Mouse (Mus musculus) left cerebral cortex, postnatal 14 days (tissue): ENCODE results near the gene Miga2. TPM values are rescaled to one million over a fixed set of nuclear protein-coding genes. Genes with fewer than 3 reads are reported as not detected.

Source experiments
- DNase-seq, 2 experiments: peaks; one replicate each; pipeline ENCODE4 v3.0.0; 2021 to 2022; ENCODE audit warnings: low spot score in 2 of 2, mixed read lengths in 1 of 2
- intact Hi-C: fragments of 180-260 bp; cut with DNase I; formaldehyde crosslinking; loops from one replicate; pipeline ENCODE4 v1.15.1; 2025
- long read RNA-seq, 2 experiments: library from polyadenylated mRNA; stranded (forward); transcript quantifications; one replicate each; pipeline ENCODE4 v2.0.0; 2021
- total RNA-seq, 2 experiments: library from RNA; stranded (reverse); gene quantifications; 2 replicates each; pipeline ENCODE4 v1.2.3; 2021

Gene Miga2
- 100 to 1,000 TPM; 102 to 110 TPM for total RNA-seq
- long read RNA-seq, experiment 1, transcript Miga2-201 (16 exons, 3,381 nt) = major isoform, 44 of 100 reads
- long read RNA-seq, experiment 1, partial matches to known transcripts = 19 of 100 reads
- long read RNA-seq, experiment 1, other reads (novel, unspliced or antisense) = 31 of 100 reads
- long read RNA-seq, experiment 2, transcript Miga2-201 (16 exons, 3,381 nt) = major isoform, 36 of 90 reads
- long read RNA-seq, experiment 2, partial matches to known transcripts = 23 of 90 reads
- long read RNA-seq, experiment 2, other reads (novel, unspliced or antisense) = 27 of 90 reads

- DNase-seq = peak; percentile 99
- intact Hi-C loops = no loop called here
These were observed at the start of gene Miga2 for GRCm38 (mm10) chr2:30363773-30364650. Gene Miga2, plus strand, starts transcription at chr2:30364233.

DNA sequence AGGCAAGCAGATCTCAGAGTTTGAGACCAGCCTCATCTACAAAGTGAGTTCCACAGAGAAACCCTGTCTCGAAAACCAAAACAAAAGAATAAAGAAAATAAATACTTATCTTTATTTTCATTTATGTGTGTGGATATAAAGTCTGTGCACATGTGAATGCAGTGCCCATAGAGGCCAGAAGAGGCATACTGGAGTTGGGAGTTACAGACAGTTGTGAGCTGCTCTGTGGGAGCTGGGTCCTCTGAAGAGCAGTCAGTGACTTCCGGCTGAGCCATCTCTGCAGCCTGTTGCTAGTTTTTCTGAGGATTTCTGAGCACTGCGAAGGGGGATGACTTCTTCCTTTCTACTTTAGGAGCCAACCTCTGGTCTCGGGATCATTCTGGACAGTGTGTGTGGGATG is 47.9 kb upstream of the Miga2 start:
- DNase-seq = no peak
- intact Hi-C loops = no loop called here

DNA sequence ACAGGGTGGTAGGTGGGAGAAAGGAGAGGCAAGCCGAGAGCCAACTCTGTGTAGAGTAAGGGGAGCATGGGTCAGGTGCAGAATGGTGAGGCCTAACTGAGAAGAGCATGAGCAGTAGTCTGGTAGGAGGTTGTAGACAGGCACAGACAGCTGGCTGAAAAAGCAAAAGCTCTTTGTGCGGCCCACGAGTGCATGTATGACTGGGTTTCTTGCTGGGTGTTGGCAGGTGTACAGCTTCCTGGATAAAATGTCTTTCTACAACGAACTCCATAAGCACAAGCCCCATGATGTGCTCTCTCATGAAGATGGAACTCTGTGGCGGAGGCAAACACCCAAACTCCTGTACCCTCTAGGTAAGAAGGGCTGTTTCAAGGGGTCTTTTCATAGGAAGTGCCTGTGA is 47.1 kb upstream of the Miga2 start:
- intact Hi-C loops = no loop called here
- DNase-seq = no peak

DNA sequence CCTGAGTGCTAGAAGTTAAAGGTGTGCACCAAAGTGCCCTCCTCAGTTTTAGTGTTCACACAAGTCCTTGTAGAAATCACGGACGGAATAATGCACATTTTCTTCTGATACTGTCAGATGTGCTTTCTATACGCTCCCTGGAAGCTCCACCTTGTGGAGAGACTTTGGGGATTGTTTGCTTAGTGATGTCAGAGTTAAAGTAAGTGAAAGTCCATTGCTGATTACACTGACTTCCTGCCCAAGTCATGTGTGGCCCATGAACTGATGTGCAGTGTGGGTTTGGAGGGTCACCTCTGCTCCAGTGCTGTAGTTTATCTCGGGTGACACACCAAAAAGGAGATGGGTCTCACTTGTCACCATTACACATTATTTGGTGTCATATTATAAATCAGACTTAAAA is 44.8 kb upstream of the Miga2 start:
- intact Hi-C loops = no loop called here
- DNase-seq = no peak

- intact Hi-C loops = loop anchor here (10.0 kb wide), 1 partner anchor 398 kb away; no protein-coding TSS in a partner anchor
- no peak for DNase-seq
These were observed 40.9 kb upstream of the Miga2 start for GRCm38 (mm10) chr2:30323111-30323510.

- intact Hi-C loops = loop anchor here (10.0 kb wide), 1 partner anchor 400 kb away; no protein-coding TSS in a partner anchor
- no peak for DNase-seq
These were observed 38.7 kb upstream of the Miga2 start for GRCm38 (mm10) chr2:30325296-30325695.

GRCm38 (mm10) chr2:30327276-30327675 is 36.8 kb upstream of the Miga2 start:
- no peak for DNase-seq
- intact Hi-C loops = loop anchor here (10.0 kb wide), 1 partner anchor 402 kb away; no protein-coding TSS in a partner anchor

DNA sequence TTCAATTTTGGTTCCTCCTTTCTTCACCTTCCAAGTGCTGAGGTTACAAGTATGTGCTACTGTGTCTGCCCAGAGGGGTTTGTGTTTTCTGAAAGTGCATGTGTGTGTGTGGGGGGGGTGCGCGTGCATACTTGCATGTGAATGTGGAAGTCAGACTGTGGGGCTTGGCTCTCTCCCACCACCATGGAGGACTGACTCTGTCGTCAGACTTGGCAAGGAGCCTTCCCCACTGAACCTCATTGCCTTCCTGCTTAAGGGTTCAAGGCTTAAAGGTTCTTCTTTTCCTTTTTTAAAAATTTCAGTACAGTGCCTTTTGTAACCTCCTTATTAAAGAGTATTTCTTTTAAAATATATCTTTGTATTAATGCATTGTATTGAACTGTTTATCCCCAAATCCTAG is 35.2 kb upstream of the Miga2 start:
- intact Hi-C loops = loop anchor here (10.0 kb wide), 1 partner anchor 404 kb away; no protein-coding TSS in a partner anchor
- no peak for DNase-seq

GRCm38 (mm10) chr2:30335324-30335723 is 28.7 kb upstream of the Miga2 start:
- DNase-seq = no peak
- intact Hi-C loops = no loop called here

GRCm38 (mm10) chr2:30336174-30336915 is 27.7 kb upstream of the Miga2 start:
- intact Hi-C loops = no loop called here
- no peak for DNase-seq

- intact Hi-C loops = no loop called here
- no peak for DNase-seq
These were observed 26.9 kb upstream of the Miga2 start for GRCm38 (mm10) chr2:30337179-30337578.

- DNase-seq = no peak
- intact Hi-C loops = no loop called here
These were observed 22.0 kb upstream of the Miga2 start for GRCm38 (mm10) chr2:30342061-30342460.

DNA sequence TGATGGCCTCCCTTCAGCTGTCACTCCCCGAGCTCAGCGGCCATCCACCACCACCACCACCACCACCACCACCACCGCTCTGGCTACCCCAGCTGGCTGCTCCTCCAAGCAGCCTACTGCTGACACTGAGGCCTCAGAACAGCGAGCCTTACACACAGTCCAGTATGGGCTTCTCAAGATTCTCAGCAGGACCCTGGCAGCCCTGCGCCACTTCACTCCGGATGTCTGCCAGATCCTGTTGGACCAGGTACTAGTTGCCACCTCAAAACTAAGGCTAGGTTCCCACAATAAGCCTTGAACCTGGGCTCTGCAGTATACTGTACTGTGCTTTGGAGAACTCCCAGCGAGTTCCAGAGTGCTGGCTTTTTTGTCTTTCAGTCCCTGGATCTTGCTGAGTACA is 21.5 kb upstream of the Miga2 start:
- intact Hi-C loops = no loop called here
- DNase-seq = no peak

- intact Hi-C loops = no loop called here
- no peak for DNase-seq
These were observed 20.4 kb upstream of the Miga2 start for GRCm38 (mm10) chr2:30343601-30344137.

GRCm38 (mm10) chr2:30345971-30346676 is 17.9 kb upstream of the Miga2 start:
- DNase-seq = no peak
- intact Hi-C loops = no loop called here

- intact Hi-C loops = no loop called here
- DNase-seq = no peak
These were observed 14.8 kb upstream of the Miga2 start for GRCm38 (mm10) chr2:30349196-30349595.

- intact Hi-C loops = no loop called here
- no peak for DNase-seq
These were observed 12.9 kb upstream of the Miga2 start for GRCm38 (mm10) chr2:30351149-30351548.

DNA sequence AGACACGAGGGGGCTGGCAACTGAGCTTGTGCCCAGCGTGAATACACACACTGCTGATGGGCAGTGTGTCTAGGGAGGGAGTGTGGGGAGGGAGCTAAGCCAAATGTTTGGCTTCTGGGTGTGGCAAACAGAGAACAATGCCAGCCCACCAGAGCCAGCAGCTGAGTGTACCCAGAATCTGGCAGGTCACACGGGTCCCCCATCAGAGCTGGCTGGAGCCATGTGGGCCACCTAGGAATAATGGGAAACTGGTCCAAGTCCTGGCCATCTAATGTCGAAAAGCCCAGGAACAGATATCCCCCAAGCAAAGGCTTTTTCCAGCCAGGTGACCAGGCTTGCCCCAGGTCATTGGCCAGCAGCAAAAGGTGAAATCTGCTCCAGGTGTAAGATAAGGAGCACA is 8.2 kb upstream of the Miga2 start:
- no peak for DNase-seq
- intact Hi-C loops = no loop called here

GRCm38 (mm10) chr2:30356266-30356665 is 7.8 kb upstream of the Miga2 start:
- no peak for DNase-seq
- intact Hi-C loops = no loop called here
